ENCODE assay signal across 7 mouse cellular contexts in genomic region chr7:27486102-27486769, GRCm38 (mm10). TPM values are rescaled to one million over a fixed set of nuclear protein-coding genes. Genes with fewer than 3 reads are reported as not detected.
DNase-seq lines count a peak whose midpoint lies in the region; ATAC-seq lines count a peak whose summit lies in the region.

No protein-coding gene starts in this region.

- H3K27ac ChIP-seq in kidney, embryonic 16.5 days (ENCODE audit: low read length): peak overlapping the region; percentile 99

- H3K9me3 ChIP-seq in kidney, embryonic 16.5 days (ENCODE audit: low read length): no peaks in the 10 kb centered on the region

- peaks cover 41% of the 10 kb centered on the region for H3K4me1 ChIP-seq in kidney, embryonic 16.5 days (ENCODE audit: insufficient read depth, low read length)

- peak overlapping the region; percentile 75 for H3K4me3 ChIP-seq in kidney, embryonic 16.5 days (ENCODE audit: low read length)

- ATAC-seq in erythroid progenitor cell, adult 5-6 weeks (replicated peaks; ENCODE audit: low FRiP score, poor library complexity, severe bottlenecking): peak; percentile 6
- no peak for ATAC-seq in kidney, embryonic 16.5 days (ENCODE audit: low FRiP score, low TSS enrichment)

- H3K4me2 ChIP-seq in kidney, embryonic 16.5 days (replicated peaks; ENCODE audit: low read depth, low read length): peak overlapping the region; percentile 76

- H3K27me3 ChIP-seq in kidney, embryonic 16.5 days (ENCODE audit: insufficient read depth, low read length): no peaks in the 10 kb centered on the region

- DNase-seq in 3134 (ENCODE audit: extremely low read depth, insufficient read length, low spot score) (peak; percentile 45), 3T3-L1 (ENCODE audit: low read depth, low spot score) (peak; percentile 50)
- DNase-seq in lung, postnatal 14 days: peak; percentile 49
- DNase-seq in thymus, postnatal 4 days: peak; percentile 47
- no peak for DNase-seq in right cerebral cortex, adult 18-20 months

- 2% methylated on average over 13 of the region's 13 CpGs for WGBS in kidney, embryonic 16.5 days

- H3K9ac ChIP-seq in kidney, embryonic 16.5 days (replicated peaks; ENCODE audit: low read length): peak overlapping the region; percentile 61

- H3K36me3 ChIP-seq in kidney, embryonic 16.5 days (ENCODE audit: insufficient read depth, low read length): peaks cover 10% of the 10 kb centered on the region

RNA-seq across cellular contexts. Expression of gene Sertad1, which starts 0.5 kb away (rescaled TPM):
- 1.7 and 6.8 TPM in 2 replicates for total RNA-seq in erythroid progenitor cell, adult 5-6 weeks (2015; ENCODE audit: low replicate concordance)
- total RNA-seq in erythroid progenitor cell, adult 5-6 weeks (2017; ENCODE audit: low replicate concordance): 5.5 and 7.0 TPM in 2 replicates
- 42.3 and 45.8 TPM in 2 replicates for polyA plus RNA-seq in kidney, embryonic 16.5 days (2015; fragmentation: Nextera tagmentation; extraction: Ambion mirVana)

RNA-seq across cellular contexts. Expression of gene Sertad3, which starts 12.7 kb away (rescaled TPM):
- 9.0 and 9.2 TPM in 2 replicates for total RNA-seq in erythroid progenitor cell, adult 5-6 weeks (2015; ENCODE audit: low replicate concordance)
- total RNA-seq in erythroid progenitor cell, adult 5-6 weeks (2017; ENCODE audit: low replicate concordance): 14.8 and 19.6 TPM in 2 replicates
- polyA plus RNA-seq in kidney, embryonic 16.5 days (2015; fragmentation: Nextera tagmentation; extraction: Ambion mirVana): 27.5 and 32.5 TPM in 2 replicates

RNA-seq across cellular contexts. Expression of gene Prx, which starts 12.9 kb away (rescaled TPM):
- total RNA-seq in erythroid progenitor cell, adult 5-6 weeks (2015; ENCODE audit: low replicate concordance): 0.36 and 0.42 TPM in 2 replicates
- total RNA-seq in erythroid progenitor cell, adult 5-6 weeks (2017; ENCODE audit: low replicate concordance): 1.4 and 5.1 TPM in 2 replicates
- polyA plus RNA-seq in kidney, embryonic 16.5 days (2015; fragmentation: Nextera tagmentation; extraction: Ambion mirVana): 4.9 and 5.1 TPM in 2 replicates

RNA-seq across cellular contexts. Expression of gene Hipk4, which starts 36.8 kb away (rescaled TPM):
- not detected in 2 replicates for total RNA-seq in erythroid progenitor cell, adult 5-6 weeks (2015; ENCODE audit: low replicate concordance)
- not detected in 2 replicates for total RNA-seq in erythroid progenitor cell, adult 5-6 weeks (2017; ENCODE audit: low replicate concordance)
- polyA plus RNA-seq in kidney, embryonic 16.5 days (2015; fragmentation: Nextera tagmentation; extraction: Ambion mirVana): 0.70 and 0.73 TPM in 2 replicates

RNA-seq across cellular contexts. Expression of gene Blvrb, which starts 38.5 kb away (rescaled TPM):
- 538 and 642 TPM in 2 replicates for total RNA-seq in erythroid progenitor cell, adult 5-6 weeks (2015; ENCODE audit: low replicate concordance)
- total RNA-seq in erythroid progenitor cell, adult 5-6 weeks (2017; ENCODE audit: low replicate concordance): 484 and 602 TPM in 2 replicates
- 50.8 and 54.6 TPM in 2 replicates for polyA plus RNA-seq in kidney, embryonic 16.5 days (2015; fragmentation: Nextera tagmentation; extraction: Ambion mirVana)
